Mouse (Mus musculus): ENCODE results near the gene Dlgap4.

Gene Dlgap4

GRCm38 (mm10) chr2:156741998-156742397 is 128.5 kb downstream of the Dlgap4 start:
- no peak for DNase-seq

DNA sequence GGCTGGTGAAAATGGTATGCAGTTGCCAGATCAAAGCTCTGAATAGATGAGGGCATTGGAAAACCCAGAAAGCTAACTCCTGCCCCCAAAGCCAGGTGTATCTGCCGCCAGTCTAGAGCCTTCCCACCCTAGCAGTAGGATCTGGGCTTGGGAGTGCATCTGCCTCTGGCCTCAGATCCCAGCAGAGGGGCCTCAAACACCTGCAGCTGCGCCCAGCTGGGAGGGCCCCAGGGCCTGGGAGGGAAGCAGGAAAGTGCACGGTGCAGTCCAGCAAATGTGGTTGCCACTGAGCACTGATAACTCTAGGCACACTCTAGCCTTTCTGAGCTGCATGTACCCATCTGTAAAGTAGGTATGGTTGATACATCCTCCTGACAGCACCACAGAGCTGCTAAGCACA is 129.7 kb downstream of the Dlgap4 start:
- DNase-seq, result no peak

DNA sequence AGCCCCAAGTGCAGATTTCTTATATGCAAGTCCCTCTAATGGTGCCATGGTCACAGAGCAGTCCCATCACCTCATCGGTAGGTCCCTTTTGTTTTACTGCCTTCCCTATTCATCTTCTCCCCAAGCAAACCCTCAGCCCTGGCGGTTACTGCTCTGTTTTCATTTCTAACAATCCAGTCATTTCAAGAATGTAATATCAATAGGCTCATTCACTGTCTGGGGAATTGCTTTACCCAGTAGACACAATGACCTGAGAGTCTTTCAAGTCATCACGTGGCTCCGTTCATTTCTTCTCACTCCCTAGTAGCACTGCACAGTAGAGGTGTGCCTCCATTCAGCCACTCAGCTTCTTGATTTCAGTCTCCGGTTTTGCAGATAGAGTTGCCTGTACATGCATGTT is 130.9 kb downstream of the Dlgap4 start:
- no peak for DNase-seq

DNA sequence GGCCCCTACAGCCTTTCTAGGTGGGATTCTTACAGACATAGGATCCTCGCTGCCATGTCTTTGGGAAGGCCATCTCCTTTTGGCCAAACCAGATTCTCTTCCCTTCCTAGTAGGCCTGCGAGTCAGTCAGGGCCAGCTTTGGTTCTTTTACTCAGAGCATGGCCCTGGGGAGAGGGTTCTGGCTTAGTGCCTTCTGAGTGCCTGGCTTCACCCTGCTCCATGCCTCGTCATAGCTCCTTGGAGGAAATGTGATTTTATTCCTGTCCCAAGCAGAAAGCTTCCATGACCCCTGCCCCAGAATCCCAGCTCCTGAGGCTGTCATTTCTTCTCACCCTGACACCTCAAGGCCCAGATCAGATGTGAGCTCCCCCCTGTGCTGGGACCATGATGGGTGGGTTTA is 133.8 kb downstream of the Dlgap4 start:
- no peak for DNase-seq

GRCm38 (mm10) chr2:156749687-156750086 is 136.2 kb downstream of the Dlgap4 start:
- no peak for DNase-seq

GRCm38 (mm10) chr2:156756937-156757336 is 143.4 kb downstream of the Dlgap4 start:
- DNase-seq, result no peak

- DNase-seq, result peak; percentile 43 to 45
These were observed 147.5 kb downstream of the Dlgap4 start for GRCm38 (mm10) chr2:156760843-156761505.

- peak; percentile 28 to 37 for DNase-seq
These were observed 148.2 kb downstream of the Dlgap4 start for GRCm38 (mm10) chr2:156761521-156762278.

GRCm38 (mm10) chr2:156762499-156762898 is 149.0 kb downstream of the Dlgap4 start:
- no peak for DNase-seq

DNA sequence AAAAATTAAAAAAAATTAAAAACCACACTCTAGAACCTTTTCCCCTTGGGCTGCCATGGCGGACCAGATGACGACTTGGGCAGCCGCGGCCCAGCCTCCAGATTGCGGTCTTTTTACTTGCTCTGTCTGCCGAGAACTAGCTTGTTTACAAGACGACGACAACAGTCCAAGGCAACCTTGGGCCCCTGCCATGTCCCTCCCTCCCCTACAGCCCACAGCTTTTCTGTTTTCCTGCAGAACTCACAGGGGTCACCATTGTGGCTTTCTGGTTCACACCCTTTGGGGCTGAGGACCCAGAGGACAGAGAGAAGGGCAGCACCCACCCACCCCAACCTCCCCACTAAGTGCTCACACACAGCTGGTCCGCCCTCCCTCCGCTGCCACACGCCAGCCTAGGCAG is 149.6 kb downstream of the Dlgap4 start:
- DNase-seq, result peak in 1 of 2 experiments; percentile 28

DNA sequence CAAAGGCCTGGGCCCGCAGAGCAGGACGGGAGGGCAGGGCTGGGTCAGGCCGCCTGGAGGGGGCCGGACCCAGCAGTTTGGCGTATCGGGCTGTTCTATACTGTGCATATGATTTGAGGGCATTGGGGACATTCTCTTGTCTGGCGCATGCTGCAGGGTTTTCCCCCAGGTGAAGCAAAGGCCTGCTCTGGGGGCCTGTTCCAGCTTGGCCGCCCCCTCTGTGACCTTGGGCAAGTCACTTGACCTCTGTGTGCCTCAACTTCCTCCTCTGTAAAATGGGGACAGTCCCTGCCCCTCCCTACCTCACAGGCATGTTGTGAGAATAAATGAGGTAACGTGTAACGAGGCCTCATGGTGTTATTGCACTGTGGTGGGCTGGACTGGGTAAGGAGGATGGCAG is 150.5 kb downstream of the Dlgap4 start:
- DNase-seq, result no peak

GRCm38 (mm10) chr2:156764747-156765146 is 151.2 kb downstream of the Dlgap4 start:
- no peak for DNase-seq

DNA sequence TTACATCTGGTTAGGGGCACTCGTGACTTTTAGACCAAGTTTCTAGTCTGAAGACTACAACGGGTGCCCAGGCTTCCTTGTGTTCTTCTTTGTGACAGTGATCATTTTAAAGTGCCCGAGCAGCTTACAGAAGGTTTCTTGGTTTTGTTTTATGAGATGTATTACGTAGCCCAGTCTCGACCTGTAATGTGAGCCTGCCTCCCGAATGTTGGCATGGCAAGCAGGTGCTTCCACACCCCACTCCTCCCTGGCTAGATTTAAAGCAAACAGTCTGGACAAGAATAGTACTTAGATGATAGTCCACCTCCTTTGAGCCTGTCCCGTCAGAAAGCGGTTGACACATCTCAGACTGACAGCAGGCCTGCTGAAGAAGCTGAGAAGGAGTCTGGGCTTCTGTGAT is 152.1 kb downstream of the Dlgap4 start:
- DNase-seq, result no peak

GRCm38 (mm10) chr2:156766227-156767019 is 152.9 kb downstream of the Dlgap4 start:
- peak in 1 of 2 experiments; percentile 33 for DNase-seq

GRCm38 (mm10) chr2:156767108-156767507 is 153.6 kb downstream of the Dlgap4 start:
- no peak for DNase-seq

- DNase-seq, result no peak
These were observed 155.8 kb downstream of the Dlgap4 start for GRCm38 (mm10) chr2:156769274-156769673.

DNA sequence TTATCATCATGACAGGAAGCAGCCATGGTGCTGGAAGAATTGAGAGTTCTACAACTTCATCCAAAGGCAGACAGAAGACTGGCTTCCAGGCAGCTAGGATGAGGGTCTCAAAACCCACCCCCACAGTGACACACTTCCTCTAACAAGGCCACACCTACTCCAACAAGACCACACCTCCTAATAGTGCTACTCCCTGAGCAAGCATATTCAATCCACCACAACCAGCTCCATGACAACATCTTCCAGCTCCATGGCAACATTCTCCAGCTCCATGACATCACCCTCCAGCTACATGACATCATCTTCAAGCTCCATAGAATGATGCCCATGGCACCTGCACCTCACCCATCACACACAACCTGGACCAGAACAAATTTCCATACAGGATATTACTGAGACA is 160.0 kb downstream of the Dlgap4 start:
- DNase-seq, result no peak

GRCm38 (mm10) chr2:156774035-156774737 is 160.7 kb downstream of the Dlgap4 start:
- DNase-seq, result no peak

- no peak for DNase-seq
These were observed 161.4 kb downstream of the Dlgap4 start, which contains the start of gene Myl9 for GRCm38 (mm10) chr2:156774738-156775454. TSS of gene Myl9 (plus strand) at chr2:156775420.

- no peak for DNase-seq
These were observed 162.2 kb downstream of the Dlgap4 start for GRCm38 (mm10) chr2:156775455-156776435.

GRCm38 (mm10) chr2:156776907-156777306 is 163.4 kb downstream of the Dlgap4 start:
- DNase-seq, result no peak
